Mouse (Mus musculus) telencephalon, adult 2 months (tissue): ENCODE results near the gene Pou2f2.
"Not testable (repeated sequence)": the region's sequence is repeated elsewhere in the genome, so short reads cannot be mapped to it uniquely, and the experiment has no call there.

ENCODE experiments used
- DNase-seq: peaks from one replicate; pipeline ENCODE4 v3.0.0-alpha.2; 2011; ENCODE audit warnings: low read depth, low spot score

Gene Pou2f2

GRCm38 (mm10) chr7:25067909-25068656, 111.4 kb downstream of the Pou2f2 start:
- no peak for DNase-seq

- no peak for DNase-seq
These were observed 112.2 kb downstream of the Pou2f2 start for GRCm38 (mm10) chr7:25067338-25067737.

DNA sequence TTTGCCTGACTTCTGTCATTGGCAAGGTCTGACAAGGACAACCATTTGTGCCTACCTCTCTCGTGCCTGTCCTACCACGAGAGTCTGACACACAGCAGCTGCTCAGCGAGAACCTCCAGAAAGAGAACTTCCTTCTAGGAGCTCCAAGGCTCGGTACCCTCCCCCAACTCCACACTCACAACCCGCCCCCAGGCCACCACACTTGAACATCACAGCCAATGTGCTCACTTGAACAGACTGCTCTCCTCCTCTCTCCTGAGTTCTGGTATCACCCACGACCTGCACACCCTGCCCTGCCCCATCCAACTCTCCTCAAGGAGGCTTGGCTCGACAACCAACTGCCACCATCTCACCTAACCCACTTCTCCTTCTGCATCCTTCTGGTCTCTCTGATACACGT, 115.6 kb downstream of the Pou2f2 start:
- peak; percentile 79 for DNase-seq

DNA sequence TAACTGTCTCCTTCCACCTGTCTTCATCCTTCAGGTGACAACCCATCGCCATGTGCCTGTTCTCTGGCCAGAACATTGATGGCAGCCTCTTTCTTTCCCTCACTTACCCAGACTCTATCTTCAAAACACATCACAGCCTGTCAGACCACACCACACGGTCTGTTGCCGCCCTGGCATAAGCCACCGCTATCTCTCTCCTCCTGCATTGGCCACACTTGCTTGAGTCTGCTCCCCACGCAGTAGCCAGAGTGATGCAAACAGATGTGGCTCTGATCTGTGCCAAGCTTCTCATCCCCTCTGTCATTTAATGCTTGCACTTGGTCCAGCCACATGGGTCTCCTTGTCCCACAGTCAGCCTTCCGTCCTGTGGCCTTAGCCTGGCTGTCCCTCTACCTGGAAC, 116.2 kb downstream of the Pou2f2 start:
- DNase-seq, result no peak

GRCm38 (mm10) chr7:25058836-25059235, 120.7 kb downstream of the Pou2f2 start:
- DNase-seq, result no peak

- no peak for DNase-seq
These were observed 121.1 kb downstream of the Pou2f2 start for GRCm38 (mm10) chr7:25058394-25058793.

- no peak for DNase-seq
These were observed 121.6 kb downstream of the Pou2f2 start for GRCm38 (mm10) chr7:25057888-25058287.

DNA sequence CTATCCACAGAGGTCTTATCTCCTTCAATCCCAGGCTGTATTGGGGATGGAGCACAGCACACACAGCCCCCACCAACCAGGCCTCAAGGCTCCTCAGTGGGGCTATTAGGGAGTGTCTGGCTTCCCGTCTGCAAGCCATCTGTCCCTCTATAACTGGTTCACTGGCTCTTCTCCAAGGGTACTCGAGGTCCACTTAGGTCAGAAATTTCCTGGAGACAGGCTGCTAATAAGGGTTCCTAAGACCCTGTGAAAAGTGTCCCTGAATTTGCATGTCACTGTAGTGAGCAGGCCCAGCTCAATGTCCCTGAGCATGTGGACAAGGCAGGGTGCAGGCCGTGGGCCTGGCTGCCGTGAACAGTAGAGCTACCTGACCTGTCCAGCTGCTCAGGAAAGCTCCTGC, 122.6 kb downstream of the Pou2f2 start:
- no peak for DNase-seq

DNA sequence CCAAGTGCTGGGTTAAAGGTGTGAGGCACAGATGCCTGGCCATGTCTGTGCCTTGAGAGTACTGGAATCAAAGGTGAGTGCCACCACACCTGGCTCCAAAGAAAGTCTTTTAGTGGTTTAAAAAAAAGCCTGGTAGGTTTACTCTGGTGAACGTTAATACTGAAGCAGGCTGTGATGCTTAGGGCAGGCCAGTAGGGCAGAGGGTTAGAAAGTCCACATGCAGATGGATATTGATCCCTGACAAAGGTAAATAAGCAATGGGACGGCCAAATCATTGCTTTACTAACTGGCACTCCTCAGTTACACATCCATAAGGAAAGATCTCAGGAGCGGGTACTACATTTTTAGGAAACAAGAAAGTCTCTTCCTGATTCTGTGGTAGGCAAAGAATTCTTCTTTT, 126.9 kb downstream of the Pou2f2 start:
- DNase-seq, result no peak

- DNase-seq, result no peak
These were observed 130.1 kb downstream of the Pou2f2 start for GRCm38 (mm10) chr7:25049295-25049930.

DNA sequence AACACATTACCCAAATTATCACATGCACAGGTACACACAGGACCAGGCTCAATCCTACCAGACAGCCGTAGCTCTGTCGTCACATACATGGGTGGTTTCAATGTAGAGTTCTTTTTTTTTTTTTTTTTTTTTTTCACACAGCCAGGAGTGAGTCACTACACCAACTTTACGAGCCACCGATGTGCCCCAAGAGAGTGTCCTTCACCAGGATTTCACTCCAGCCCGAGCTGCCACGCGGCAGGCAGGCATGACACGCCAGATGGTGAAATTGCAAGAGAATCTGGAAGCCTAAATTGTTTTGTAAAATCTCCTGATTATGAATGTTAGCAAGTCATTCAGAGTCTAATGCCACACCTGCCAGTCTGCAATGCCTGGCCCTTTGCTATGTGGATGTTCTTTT, 132.2 kb downstream of the Pou2f2 start:
- DNase-seq, result peak; percentile 69

DNA sequence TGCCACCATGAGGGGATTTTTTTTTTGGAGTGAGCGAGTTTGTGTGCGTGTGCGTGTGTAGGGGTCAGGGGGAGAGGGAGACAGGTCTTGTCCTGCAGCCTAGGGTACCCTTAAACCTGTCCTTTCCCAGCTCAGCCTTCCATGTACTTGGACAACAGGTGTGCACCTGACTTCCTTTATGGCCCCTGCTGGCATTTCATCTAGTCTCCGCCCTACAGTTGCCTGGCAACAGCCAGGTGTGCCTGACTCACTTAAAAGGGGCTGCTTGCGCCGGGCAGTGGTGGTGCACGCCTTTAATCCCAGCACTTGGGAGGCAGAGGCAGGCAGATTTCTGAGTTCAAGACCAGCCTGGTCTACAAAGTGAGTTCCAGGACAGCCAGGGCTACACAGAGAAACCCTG, 134.9 kb downstream of the Pou2f2 start:
- DNase-seq, result not testable (repeated sequence)

DNA sequence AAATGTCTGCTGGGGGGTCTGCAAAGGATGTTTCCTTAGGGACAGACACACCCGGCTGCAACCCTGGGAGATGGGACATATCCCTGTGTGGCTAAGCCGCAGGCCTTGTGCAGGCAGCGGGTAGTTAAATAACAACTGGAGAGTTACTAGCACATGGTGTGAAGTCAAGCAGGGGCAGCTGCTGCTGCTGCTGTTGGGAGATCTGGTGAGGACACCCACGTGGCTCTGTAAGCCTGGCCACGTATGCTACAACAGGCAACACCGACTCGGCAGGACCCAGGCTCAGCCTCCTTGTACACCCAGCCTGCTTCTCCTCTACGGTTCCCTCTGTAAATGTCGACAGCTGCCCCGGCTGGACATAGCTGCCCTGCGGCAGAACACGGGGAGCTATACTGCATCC, 137.6 kb downstream of the Pou2f2 start:
- no peak for DNase-seq
